Mouse (Mus musculus): ENCODE results near the gene A630095E13Rik. TPM values are rescaled to one million over a fixed set of nuclear protein-coding genes. Genes with fewer than 3 reads are reported as not detected.

Gene A630095E13Rik
- not detected in 2 replicates for polyA plus RNA-seq (2012; rRNA removed)

GRCm38 (mm10) chr9:36643276-36643675 is at the start of gene A630095E13Rik:
Gene A630095E13Rik (minus strand): TSS chr9:36643376.

GRCm38 (mm10) chr9:36692920-36693319 is 49.7 kb upstream of the A630095E13Rik start, which contains the start of gene Acrv1:
Gene Acrv1 (plus strand): TSS chr9:36693220.

Other genes with a start within 250 kb of the A630095E13Rik start
- not detected in 2 replicates for gene Gm7257, start 211.5 kb downstream of the A630095E13Rik start, polyA plus RNA-seq (2012; rRNA removed)
- not detected in 2 replicates for gene Gm9513, start 167.7 kb downstream of the A630095E13Rik start, polyA plus RNA-seq (2012; rRNA removed)
- not detected in 2 replicates for gene Gm5615, start 101.4 kb downstream of the A630095E13Rik start, polyA plus RNA-seq (2012; rRNA removed)
- gene Gm17689, start 60.7 kb downstream of the A630095E13Rik start, polyA plus RNA-seq (2012; rRNA removed), result not detected in 2 replicates
- not detected in 2 replicates for gene Acrv1, start 49.8 kb upstream of the A630095E13Rik start, polyA plus RNA-seq (2012; rRNA removed)
- gene Chek1, start 83.7 kb upstream of the A630095E13Rik start, polyA plus RNA-seq (2012; rRNA removed), result 10.7 and 11.7 TPM in 2 replicates
- gene Stt3a, start 124.3 kb upstream of the A630095E13Rik start, polyA plus RNA-seq (2012; rRNA removed), result 73.9 and 95.7 TPM in 2 replicates
- 17.0 and 20.7 TPM in 2 replicates for gene Ei24, start 154.0 kb upstream of the A630095E13Rik start, polyA plus RNA-seq (2012; rRNA removed)
- 0.05 and 0.20 TPM in 2 replicates for gene Fez1, start 178.5 kb upstream of the A630095E13Rik start, polyA plus RNA-seq (2012; rRNA removed)